Mouse (Mus musculus): ENCODE results near the gene Igf2bp1.

DNA sequence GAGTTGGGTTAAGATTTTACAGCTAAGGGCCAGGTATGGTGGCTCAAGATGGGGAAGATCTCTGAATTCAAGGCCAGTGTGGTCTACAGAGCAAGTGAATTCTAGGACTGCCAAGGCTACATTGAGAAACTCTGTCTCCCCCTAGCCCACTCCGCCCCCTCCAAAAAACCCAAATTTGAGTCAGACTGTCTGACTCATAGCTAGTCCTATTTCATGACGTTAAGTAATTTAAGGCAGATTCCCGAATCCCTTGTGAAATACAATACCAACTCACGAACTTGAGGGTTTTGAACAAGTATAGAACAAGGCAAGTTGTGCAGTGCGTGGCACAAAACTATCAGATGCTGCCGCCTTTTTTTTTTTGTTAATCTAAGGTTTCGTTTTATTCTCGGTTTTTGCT, 28.4 kb upstream of the Igf2bp1 start:
- TF ChIP-seq GATA1 (IDR thresholded peaks at IDR 0.05; ENCODE audit: low read length) = no peak
- no peak for TF ChIP-seq TAL1 (IDR thresholded peaks at IDR 0.05; ENCODE audit: low read length)

Measured in erythroblast, embryonic 14.5 days (primary cell).